Mouse (Mus musculus): ENCODE measurements at regions not wholly inside any gene's neighbourhood (a gene's known extent, or its start where the extent isn't known, plus 50 kb on each side); places are given as distances from the start of the nearest gene placed in this dataset.

DNA sequence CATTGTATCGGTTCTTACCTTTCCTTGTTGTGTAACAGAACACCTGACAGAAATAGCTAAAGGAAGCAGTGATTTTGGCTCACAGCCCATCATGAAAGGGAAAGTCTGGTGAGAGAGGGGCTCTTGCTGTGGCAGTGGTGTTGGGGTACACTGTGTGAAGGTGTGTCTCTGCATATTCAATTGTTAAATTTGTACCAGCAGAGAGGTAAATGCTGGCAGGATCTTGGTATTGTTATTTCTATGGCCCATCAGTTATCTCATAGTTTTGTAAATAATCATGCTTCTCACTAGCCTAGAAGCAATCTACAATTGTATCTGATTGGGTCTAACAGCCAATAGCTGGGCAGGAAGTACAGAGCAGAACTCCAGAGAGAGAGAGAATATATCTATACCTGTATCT is 95.7 kb downstream of the Mfap3l start:
- Histone ChIP-seq H3K9me3 (no peaks in the 10 kb centered on the region), H3K27me3 (replicated peaks) (no peaks in the 10 kb centered on the region), H3K4me3 (replicated peaks) (no peak overlapping the region), H3K36me3 (replicated peaks; ENCODE audit: low read length) (no peaks in the 10 kb centered on the region), H3K4me1 (peaks cover 31% of the 10 kb centered on the region)
- TF ChIP-seq GATA1 (IDR thresholded peaks at IDR 0.05; ENCODE audit: borderline replicate concordance, low read length) (no peak), FLI1 (IDR thresholded peaks at IDR 0.05; ENCODE audit: low read length) (no peak)

DNA sequence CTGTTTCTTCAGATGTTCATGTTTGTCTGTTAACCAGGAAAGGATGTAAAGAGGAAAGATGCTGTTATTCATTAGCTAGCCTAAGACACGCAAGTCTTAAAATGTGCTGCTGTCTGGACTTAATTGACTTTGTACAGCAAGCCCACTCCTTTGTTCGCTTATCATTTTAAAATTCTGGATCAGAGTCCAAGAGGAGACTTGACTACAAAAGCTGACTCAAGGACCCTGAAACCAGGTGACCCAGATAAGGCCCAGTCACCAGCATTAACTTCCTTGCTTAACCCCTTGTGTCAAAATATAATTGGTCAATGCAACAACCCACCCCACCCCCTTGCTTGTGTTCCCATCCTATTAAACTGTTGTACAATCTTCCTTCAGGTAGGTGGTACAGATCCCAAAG is 99.9 kb downstream of the Mfap3l start:
- Histone ChIP-seq H3K4me1 (peaks cover 15% of the 10 kb centered on the region; the same call in 1 of the 2 replicates), H3K27me3 (replicated peaks) (no peaks in the 10 kb centered on the region)

DNA sequence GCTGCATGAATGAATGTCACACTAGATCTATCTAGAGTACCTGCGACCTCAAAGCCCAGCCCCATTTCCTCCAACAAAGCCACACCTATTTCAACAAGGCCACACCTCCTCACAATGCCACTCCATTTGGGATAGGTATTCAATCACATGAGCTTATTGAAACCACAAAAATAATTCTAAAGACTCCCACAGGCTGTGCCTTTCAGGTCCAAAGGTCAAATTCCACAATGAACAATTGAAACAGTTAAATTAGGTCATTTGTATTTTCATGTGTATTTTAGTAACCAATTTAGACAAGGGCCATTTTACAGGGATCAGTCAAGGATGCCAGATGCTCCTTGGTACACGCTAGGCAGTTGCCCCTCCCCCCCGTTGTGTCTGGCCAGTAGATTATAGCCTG is 103.3 kb downstream of the Mfap3l start:
- Histone ChIP-seq H3K36me3 (replicated peaks; ENCODE audit: low read length) (no peaks in the 10 kb centered on the region), H3K27me3 (replicated peaks) (no peaks in the 10 kb centered on the region), H3K4me3 (replicated peaks) (no peak overlapping the region), H3K9me3 (no peaks in the 10 kb centered on the region), H3K4me1 (peaks cover 15% of the 10 kb centered on the region; the same call in 1 of the 2 replicates)
- no peak for TF ChIP-seq GATA1 (IDR thresholded peaks at IDR 0.05; ENCODE audit: borderline replicate concordance, low read length)
- no peak for TF ChIP-seq FLI1 (IDR thresholded peaks at IDR 0.05; ENCODE audit: low read length)

More for the DNA sequence above, 99.9 kb downstream of the Mfap3l start:
- no peaks in the 10 kb centered on the region for H3K36me3 ChIP-seq (replicated peaks; ENCODE audit: low read length)
- TF ChIP-seq GATA1 (IDR thresholded peaks at IDR 0.05; ENCODE audit: borderline replicate concordance, low read length) (no peak), FLI1 (IDR thresholded peaks at IDR 0.05; ENCODE audit: low read length) (no peak)
- no peaks in the 10 kb centered on the region for H3K9me3 ChIP-seq
- no peak overlapping the region for H3K4me3 ChIP-seq (replicated peaks)

DNA sequence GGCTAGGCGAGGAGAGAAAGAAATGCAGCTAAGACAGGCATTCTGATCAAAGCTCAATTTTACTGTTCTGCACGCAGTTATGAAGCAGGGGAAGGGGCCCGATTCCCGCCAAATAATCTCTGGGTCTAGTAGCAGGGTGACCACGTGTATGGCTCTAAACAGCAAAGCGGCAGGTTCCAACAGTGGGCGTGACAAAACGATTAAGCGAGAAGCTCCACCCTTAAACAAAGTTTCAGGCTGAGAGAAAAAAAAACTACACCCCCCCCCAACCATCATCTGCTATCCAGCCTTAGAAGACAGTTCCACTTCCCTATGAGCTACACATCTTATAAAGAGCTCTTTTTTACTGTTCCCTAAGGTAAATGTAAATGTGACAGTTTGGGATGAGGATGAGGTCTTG is 103.8 kb downstream of the Mfap3l start:
- Histone ChIP-seq H3K36me3 (replicated peaks; ENCODE audit: low read length) (no peaks in the 10 kb centered on the region), H3K4me1 (peaks cover 15% of the 10 kb centered on the region; the same call in 1 of the 2 replicates), H3K9me3 (no peaks in the 10 kb centered on the region), H3K4me3 (replicated peaks) (no peak overlapping the region), H3K27me3 (replicated peaks) (no peaks in the 10 kb centered on the region)
- no peak for TF ChIP-seq FLI1 (IDR thresholded peaks at IDR 0.05; ENCODE audit: low read length)
- TF ChIP-seq GATA1 (IDR thresholded peaks at IDR 0.05; ENCODE audit: borderline replicate concordance, low read length) = no peak

DNA sequence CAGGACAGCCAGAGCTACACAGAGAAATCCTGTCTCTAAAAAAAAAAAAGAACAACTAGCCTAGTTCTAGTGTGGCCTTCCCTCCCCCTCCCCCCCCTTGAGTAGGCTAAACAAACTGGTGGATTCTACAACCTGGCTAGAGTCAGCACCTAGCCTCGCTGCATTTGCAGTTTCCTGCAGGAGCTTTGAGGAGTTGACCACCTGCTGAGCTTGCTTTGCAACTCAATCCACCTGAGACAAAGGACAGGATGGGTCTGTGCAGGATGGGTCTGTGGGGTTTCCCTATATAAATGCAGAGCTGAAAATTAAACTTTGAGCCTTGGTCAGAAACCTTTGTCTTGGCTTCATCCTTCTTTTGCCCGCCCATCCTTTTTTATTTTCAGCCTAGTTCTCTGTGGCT is 104.3 kb downstream of the Mfap3l start:
- Histone ChIP-seq H3K4me1 (peaks cover 15% of the 10 kb centered on the region; the same call in 1 of the 2 replicates), H3K9me3 (no peaks in the 10 kb centered on the region), H3K27me3 (replicated peaks) (no peaks in the 10 kb centered on the region), H3K36me3 (replicated peaks; ENCODE audit: low read length) (no peaks in the 10 kb centered on the region), H3K4me3 (replicated peaks) (no peak overlapping the region)
- TF ChIP-seq GATA1 (IDR thresholded peaks at IDR 0.05; ENCODE audit: borderline replicate concordance, low read length) = no peak
- TF ChIP-seq FLI1 (IDR thresholded peaks at IDR 0.05; ENCODE audit: low read length) = no peak

DNA sequence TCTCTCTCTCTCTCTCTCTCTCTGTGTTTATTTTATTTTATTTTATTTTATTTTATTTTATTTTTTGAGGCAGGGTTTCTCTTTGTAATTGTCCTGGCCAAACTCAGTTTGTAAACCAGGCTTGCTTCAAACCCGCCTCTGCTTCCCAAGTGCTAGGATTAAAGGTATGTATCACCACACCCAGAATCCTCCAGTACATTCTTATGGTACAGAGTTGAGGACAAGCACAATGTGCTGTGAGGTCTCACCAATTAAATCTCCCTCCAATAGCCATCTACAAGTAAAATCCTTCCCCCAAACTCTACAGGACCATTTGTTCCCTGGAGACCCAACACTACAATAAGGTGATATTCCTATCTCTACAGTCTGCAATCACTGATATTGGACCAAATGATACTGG is 105.0 kb downstream of the Mfap3l start:
- Histone ChIP-seq H3K36me3 (replicated peaks; ENCODE audit: low read length) (no peaks in the 10 kb centered on the region), H3K9me3 (no peaks in the 10 kb centered on the region), H3K27me3 (replicated peaks) (no peaks in the 10 kb centered on the region), H3K4me1 (peaks cover 15% of the 10 kb centered on the region; the same call in 1 of the 2 replicates), H3K4me3 (replicated peaks) (no peak overlapping the region)
- TF ChIP-seq GATA1 (IDR thresholded peaks at IDR 0.05; ENCODE audit: borderline replicate concordance, low read length) (no peak), FLI1 (IDR thresholded peaks at IDR 0.05; ENCODE audit: low read length) (no peak)

DNA sequence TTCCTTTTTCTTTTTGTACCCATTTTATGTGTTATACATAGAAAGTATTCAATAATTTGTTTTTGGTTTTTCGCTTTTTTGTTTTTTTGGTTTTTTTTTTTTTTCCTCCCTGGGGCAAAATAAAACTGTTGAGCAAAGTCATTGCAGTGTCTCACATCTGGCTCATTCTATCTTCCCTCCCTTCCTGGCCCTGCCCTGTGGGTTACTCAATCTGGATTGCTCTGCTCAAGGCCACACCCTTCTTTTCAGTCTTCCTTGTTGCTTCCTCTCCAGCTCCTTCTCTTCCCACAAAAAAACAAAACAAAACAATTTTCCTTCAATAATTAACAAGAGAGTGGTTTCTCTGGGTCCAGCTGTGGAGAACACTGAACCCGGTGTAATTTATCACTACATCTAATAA is 113.2 kb downstream of the Mfap3l start:
- Histone ChIP-seq H3K36me3 (replicated peaks; ENCODE audit: low read length) (no peaks in the 10 kb centered on the region), H3K4me1 (peaks cover 4% of the 10 kb centered on the region; the same call in 1 of the 2 replicates), H3K27me3 (replicated peaks) (no peaks in the 10 kb centered on the region), H3K9me3 (no peaks in the 10 kb centered on the region), H3K4me3 (replicated peaks) (no peak overlapping the region)
- TF ChIP-seq FLI1 (IDR thresholded peaks at IDR 0.05; ENCODE audit: low read length) = no peak
- no peak for TF ChIP-seq GATA1 (IDR thresholded peaks at IDR 0.05; ENCODE audit: borderline replicate concordance, low read length)

DNA sequence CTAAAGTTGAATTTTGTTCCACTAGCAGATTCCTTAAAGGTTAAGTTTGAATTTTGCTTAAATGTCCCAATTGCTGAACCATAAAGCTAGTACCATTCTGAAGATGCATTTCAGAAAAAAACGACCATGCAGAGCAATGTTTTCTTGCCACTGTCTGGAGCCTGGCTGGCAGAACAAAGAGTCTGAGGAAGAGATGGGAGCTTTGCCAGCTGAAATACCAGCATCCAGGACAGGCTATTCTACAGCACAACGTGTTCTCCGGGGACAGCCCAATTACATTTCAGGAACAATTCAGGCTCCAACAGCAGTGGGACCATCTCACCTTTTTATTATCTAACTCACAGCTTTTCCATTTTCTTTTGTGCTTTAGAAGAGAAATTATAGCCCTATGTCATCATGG is 113.9 kb downstream of the Mfap3l start:
- Histone ChIP-seq H3K4me1 (peaks cover 4% of the 10 kb centered on the region; the same call in 1 of the 2 replicates), H3K9me3 (no peaks in the 10 kb centered on the region), H3K27me3 (replicated peaks) (no peaks in the 10 kb centered on the region), H3K36me3 (replicated peaks; ENCODE audit: low read length) (no peaks in the 10 kb centered on the region), H3K4me3 (replicated peaks) (no peak overlapping the region)
- no peak for TF ChIP-seq FLI1 (IDR thresholded peaks at IDR 0.05; ENCODE audit: low read length)
- TF ChIP-seq GATA1 (IDR thresholded peaks at IDR 0.05; ENCODE audit: borderline replicate concordance, low read length) = no peak

DNA sequence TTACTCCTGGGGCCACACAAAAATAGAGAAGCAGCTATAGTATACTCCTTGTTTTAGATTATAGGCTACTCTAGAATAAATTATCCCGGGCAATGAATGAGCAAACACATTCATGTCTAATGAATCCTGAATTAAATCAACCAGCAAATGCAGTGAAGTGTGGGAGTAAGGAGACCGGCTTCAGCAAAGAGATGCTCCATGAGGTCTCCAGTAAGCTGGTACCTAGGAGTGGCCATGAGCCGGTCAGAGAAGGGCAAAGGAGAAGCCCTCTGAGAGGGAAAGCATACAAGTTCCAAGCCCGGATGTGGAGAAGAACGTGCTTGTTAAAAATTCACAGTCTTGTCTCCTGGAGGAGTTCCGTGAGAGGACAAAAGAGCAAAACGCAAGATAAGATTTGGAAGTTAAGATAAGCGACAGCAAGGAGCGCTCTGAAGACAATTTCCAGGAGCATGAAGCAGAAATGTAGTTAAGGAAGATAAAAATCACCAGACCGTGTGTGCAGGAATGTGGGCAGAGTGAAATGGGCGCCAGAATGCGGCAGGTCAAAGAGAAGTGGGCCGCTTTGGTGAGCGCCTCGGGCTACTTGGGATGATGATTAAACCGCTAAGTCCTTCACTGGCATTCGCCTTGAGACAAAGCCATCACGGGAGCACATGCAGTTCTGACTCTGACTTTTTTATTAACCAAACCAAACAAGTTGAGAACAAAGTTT is 123.2 kb downstream of the Mfap3l start:
- H3K27me3 ChIP-seq (replicated peaks) = no peaks in the 10 kb centered on the region
- TF ChIP-seq FLI1 (IDR thresholded peaks at IDR 0.05; ENCODE audit: low read length) (no peak), GATA1 (IDR thresholded peaks at IDR 0.05; ENCODE audit: borderline replicate concordance, low read length) (no peak)
- H3K36me3 ChIP-seq (replicated peaks; ENCODE audit: low read length) = no peaks in the 10 kb centered on the region
- H3K4me3 ChIP-seq (replicated peaks) = no peak overlapping the region
- peaks cover 12% of the 10 kb centered on the region for H3K4me1 ChIP-seq
- H3K9me3 ChIP-seq = no peaks in the 10 kb centered on the region

DNA sequence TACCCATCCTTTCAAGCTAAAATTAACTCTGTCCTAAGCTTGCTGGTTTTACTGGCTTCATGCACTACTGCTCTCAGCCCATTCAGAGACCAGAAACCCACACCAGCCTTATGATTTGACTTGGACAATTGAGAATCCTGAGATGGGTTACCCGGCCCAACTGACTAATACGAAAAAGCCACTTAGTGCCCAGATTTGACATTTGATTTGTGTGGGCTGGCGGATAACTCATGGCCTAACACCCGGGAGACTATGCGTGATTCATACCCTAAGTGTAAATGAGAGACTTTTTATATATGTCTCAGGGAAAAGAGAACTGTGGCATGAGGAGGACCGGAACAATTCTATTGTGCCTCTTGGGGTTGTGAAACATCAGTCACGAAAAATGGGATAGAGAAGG is 126.3 kb upstream of the Hpf1 start:
- H3K36me3 ChIP-seq (replicated peaks; ENCODE audit: low read length) = no peaks in the 10 kb centered on the region
- TF ChIP-seq GATA1 (IDR thresholded peaks at IDR 0.05; ENCODE audit: borderline replicate concordance, low read length) (no peak), FLI1 (IDR thresholded peaks at IDR 0.05; ENCODE audit: low read length) (no peak)
- no peak overlapping the region for H3K4me3 ChIP-seq (replicated peaks)
- H3K27me3 ChIP-seq (replicated peaks) = no peaks in the 10 kb centered on the region
- no peaks in the 10 kb centered on the region for H3K9me3 ChIP-seq
- no peaks in the 10 kb centered on the region for H3K4me1 ChIP-seq

All from megakaryocyte, embryonic 14.5 days (primary cell).